Mouse (Mus musculus) spleen, adult 2 months (tissue): ENCODE measurements around the gene Asgr1. TPM values are rescaled to one million over a fixed set of nuclear protein-coding genes. Genes with fewer than 3 reads are reported as not detected.
"Not testable (repeated sequence)": the region's sequence is repeated elsewhere in the genome, so short reads cannot be mapped to it uniquely, and the experiment has no call there.

ENCODE experiments used
- DNase-seq, 2 experiments: peaks; one replicate each; pipeline versions ENCODE4 v3.0.0 to v3.0.0-alpha.2; 2012 to 2021; ENCODE audit warnings: low spot score in 2 of 2, low read depth in 1 of 2
- H3K27ac ChIP-seq: fragments of 200-500 bp; 2 replicates; pipeline ENCODE4 v1.5.1; 2012; ENCODE audit warnings: low read length, inconsistent platforms; ENCODE audit not compliant: insufficient read depth
- H3K27me3 ChIP-seq: fragments of 200-500 bp; 2 replicates; pipeline ENCODE4 v1.6.1; 2012; ENCODE audit warnings: mild to moderate bottlenecking, moderate library complexity, low read length, inconsistent platforms; ENCODE audit not compliant: control insufficient read depth, insufficient read depth
- H3K36me3 ChIP-seq: fragments of 200-500 bp; 2 replicates; pipeline ENCODE4 v1.6.1; 2012; ENCODE audit warnings: mild to moderate bottlenecking, low read length, inconsistent platforms; ENCODE audit not compliant: control insufficient read depth, insufficient read depth
- H3K4me1 ChIP-seq: fragments of 200-500 bp; 2 replicates; pipeline ENCODE4 v1.6.1; 2011; ENCODE audit warnings: inconsistent platforms; ENCODE audit not compliant: control insufficient read depth, insufficient read depth, insufficient read length
- H3K4me3 ChIP-seq: fragments of 200-500 bp; 2 replicates; pipeline ENCODE4 v1.5.1; 2011; ENCODE audit warnings: mild to moderate bottlenecking, inconsistent platforms; ENCODE audit not compliant: insufficient read depth, insufficient read length; ENCODE audit errors: extremely low read depth
- CTCF ChIP-seq: fragments of 200-500 bp; IDR thresholded peaks from 2 replicates; pipeline ENCODE4 v1.5.1; 2011; ENCODE audit warnings: mild to moderate bottlenecking, inconsistent platforms; ENCODE audit not compliant: insufficient read depth, insufficient read length, insufficient replicate concordance; ENCODE audit errors: extremely low read depth
- POLR2A ChIP-seq: fragments of 200-500 bp; IDR thresholded peaks from 2 replicates; pipeline ENCODE4 v1.6.1; 2011; ENCODE audit warnings: low read depth, low read length, inconsistent platforms
- WGBS: fragments of 180-500 bp; shearing (Covaris S2); methylation state at CpG from one replicate; pipeline ENCODE4 v1.1.7; 2018; 5-methylcytosine and 5-hydroxymethylcytosine counted together
- polyA plus RNA-seq: library from polyadenylated mRNA; depleted of rRNA; stranded (reverse); fragments of >200 nt; gene quantifications from 2 replicates; pipeline ENCODE4 v1.2.3, GENCODE M21; 2012

Gene Asgr1
- polyA plus RNA-seq, 1 experiment, result not detected

DNA sequence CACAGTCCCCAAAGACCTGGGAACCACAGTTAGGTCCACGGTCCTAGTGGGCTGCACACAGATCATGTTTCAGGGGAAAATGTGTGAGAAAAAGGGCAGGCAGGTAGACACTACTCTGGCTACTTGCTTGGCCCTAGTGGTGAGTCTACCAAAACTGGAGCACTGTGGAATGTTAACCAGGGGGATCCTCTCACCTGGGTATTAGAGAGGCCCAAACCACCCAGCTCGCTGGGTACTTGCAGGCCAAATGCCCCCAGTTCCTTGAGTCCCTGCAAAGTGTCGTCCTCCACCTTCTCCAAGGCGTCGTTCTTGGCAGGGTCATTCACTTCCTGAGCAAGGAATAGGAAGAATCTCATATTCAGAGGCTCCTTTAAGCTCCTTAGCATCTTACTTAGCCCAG, 39.8 kb upstream of the Asgr1 start:
- WGBS, result 79% methylated on average over 5 of the region's 5 CpGs
- Histone ChIP-seq H3K27ac (no peak overlapping the region), H3K36me3 (peaks cover 29% of the 10 kb centered on the region), H3K4me1 (peaks cover 7% of the 10 kb centered on the region; the same call in 1 of the 2 replicates), H3K27me3 (no peaks in the 10 kb centered on the region), H3K4me3 (no peak overlapping the region)
- no peak for DNase-seq
- TF ChIP-seq CTCF (no peak), POLR2A (no peak)

GRCm38 (mm10) chr11:70014880-70015558, 38.9 kb upstream of the Asgr1 start, which contains the start of gene Acadvl:
Acadvl (minus strand) TSS chr11:70015411.
- Histone ChIP-seq H3K4me1 (peaks cover 7% of the 10 kb centered on the region; the same call in 1 of the 2 replicates), H3K36me3 (peaks cover 20% of the 10 kb centered on the region), H3K27me3 (no peaks in the 10 kb centered on the region), H3K4me3 (peak within 1 kb of the TSS; percentile 77), H3K27ac (peak within 1 kb of the TSS; percentile 26)
- DNase-seq, result peak in 1 of 2 experiments; percentile 84
- WGBS, result 1% methylated on average over 35 of the region's 35 CpGs
- no peak for TF ChIP-seq POLR2A
- peak; percentile 30; the same call in 1 of the 2 replicates for TF ChIP-seq CTCF

DNA sequence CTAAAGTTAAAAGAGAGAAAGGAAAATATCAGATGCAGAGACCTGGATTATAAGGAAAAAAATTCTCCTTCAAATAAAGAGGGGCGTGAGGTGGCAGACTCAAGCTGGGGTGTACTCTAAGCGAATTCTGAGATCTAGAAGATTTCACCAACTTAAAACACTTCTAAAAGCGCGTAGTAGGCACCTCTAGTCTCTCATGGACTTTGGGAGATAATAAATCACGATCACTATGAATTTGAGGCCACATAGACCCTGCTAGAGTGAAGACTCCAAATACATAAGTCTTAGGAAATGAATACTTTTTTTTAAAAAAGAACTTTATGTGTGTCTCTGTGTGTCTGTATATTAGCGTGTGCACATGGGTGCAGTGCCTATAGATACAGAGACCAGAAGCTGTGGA, 38.2 kb upstream of the Asgr1 start:
- 74% methylated on average over 6 of the region's 6 CpGs for WGBS
- H3K4me3 ChIP-seq, result no peak overlapping the region

GRCm38 (mm10) chr11:70016177-70016576, 37.7 kb upstream of the Asgr1 start:
- H3K36me3 ChIP-seq, result peaks cover 12% of the 10 kb centered on the region
- H3K4me3 ChIP-seq, H3K4me1 ChIP-seq, DNase-seq, H3K27ac ChIP-seq, H3K27me3 ChIP-seq: not testable (repeated sequence)
- 91% methylated on average over 2 of the region's 2 CpGs for WGBS

More for the DNA sequence above, 38.2 kb upstream of the Asgr1 start:
- Histone ChIP-seq H3K36me3 (peaks cover 15% of the 10 kb centered on the region), H3K27me3 (no peaks in the 10 kb centered on the region), H3K27ac (no peak overlapping the region), H3K4me1 (peaks cover 7% of the 10 kb centered on the region; the same call in 1 of the 2 replicates)
- no peak for DNase-seq
- TF ChIP-seq CTCF (no peak), POLR2A (no peak)

DNA sequence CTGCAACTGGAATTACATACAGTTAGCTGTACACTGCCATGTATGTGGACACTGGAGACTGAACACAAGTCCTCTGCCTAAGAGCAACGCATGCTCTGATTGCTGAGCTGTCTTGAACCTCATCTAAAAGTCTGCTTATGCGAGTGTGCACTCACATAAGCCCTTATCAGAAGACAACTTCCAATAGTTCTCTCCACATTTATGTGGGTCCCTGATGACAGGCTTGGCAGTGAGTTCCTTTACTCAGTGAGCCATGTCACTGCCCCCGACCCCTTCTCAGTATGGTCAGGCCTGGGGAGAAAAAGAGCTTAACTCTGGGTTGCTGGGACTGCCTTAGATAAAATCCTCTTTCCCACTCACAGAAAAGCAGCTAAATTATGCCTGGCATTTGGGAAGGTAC, 37.2 kb upstream of the Asgr1 start, which contains the start of gene Dlg4:
Dlg4 (plus strand) TSS at position 274 of the 400 bp plus-strand sequence.
- WGBS, result 93% methylated on average over 3 of the region's 3 CpGs
- no peak for DNase-seq
- H3K4me1 ChIP-seq, result peaks cover 11% of the 10 kb centered on the region; the same call in 1 of the 2 replicates
- no peaks in the 10 kb centered on the region for H3K27me3 ChIP-seq
- no peak within 1 kb of the TSS for H3K4me3 ChIP-seq
- peak within 1 kb of the TSS; percentile 56 for H3K27ac ChIP-seq
- TF ChIP-seq POLR2A (no peak), CTCF (no peak)
- H3K36me3 ChIP-seq, result peaks cover 8% of the 10 kb centered on the region

- TF ChIP-seq CTCF, result no peak
- TF ChIP-seq POLR2A, result no peak
These were observed 36.6 kb upstream of the Asgr1 start for GRCm38 (mm10) chr11:70017199-70017767.

More at GRCm38 (mm10) chr11:70017199-70017767, 36.6 kb upstream of the Asgr1 start:
- Histone ChIP-seq H3K4me3 (no peak overlapping the region), H3K27ac (no peak overlapping the region), H3K27me3 (no peaks in the 10 kb centered on the region), H3K36me3 (peaks cover 2% of the 10 kb centered on the region), H3K4me1 (peaks cover 11% of the 10 kb centered on the region; the same call in 1 of the 2 replicates)
- DNase-seq, result no peak
- 71% methylated on average over 7 of the region's 7 CpGs for WGBS
